Mouse (Mus musculus) hindbrain, embryonic 15.5 days (tissue): ENCODE data around the gene Calhm2. TPM values are rescaled to one million over a fixed set of nuclear protein-coding genes. Genes with fewer than 3 reads are reported as not detected.

Experiments
- polyA plus RNA-seq: library from polyadenylated mRNA; unstranded; fragments of >200 nt; fragmentation: Nextera tagmentation; extraction: Ambion mirVana; gene quantifications from 2 replicates; pipeline ENCODE4 v1.2.1, GENCODE M21; 2015

The Calhm2 gene
- polyA plus RNA-seq, 1 experiment from 2014 or later: 1.3 TPM

Other genes starting within 250 kb of the Calhm2 start
- gene Ina, start 123.6 kb downstream of the Calhm2 start, polyA plus RNA-seq: 526 and 612 TPM in 2 replicates
- gene Nt5c2, start 123.1 kb downstream of the Calhm2 start, polyA plus RNA-seq: 74.1 and 81.2 TPM in 2 replicates
- gene Pcgf6, start 87.4 kb downstream of the Calhm2 start, polyA plus RNA-seq: 29.3 and 33.4 TPM in 2 replicates
- 5.8 and 5.9 TPM in 2 replicates for gene Taf5, start 70.5 kb downstream of the Calhm2 start, polyA plus RNA-seq
- 1,548 and 1,861 TPM in 2 replicates for gene Usmg5, start 47.6 kb downstream of the Calhm2 start, polyA plus RNA-seq
- 5.1 and 5.9 TPM in 2 replicates for gene Pdcd11, start 47.5 kb downstream of the Calhm2 start, polyA plus RNA-seq
- not detected in 2 replicates for gene Calhm1, start 6.0 kb upstream of the Calhm2 start, polyA plus RNA-seq
- not detected in 2 replicates for gene Calhm3, start 19.5 kb upstream of the Calhm2 start, polyA plus RNA-seq
- 17.6 and 17.9 TPM in 2 replicates for gene Neurl1a, start 40.5 kb upstream of the Calhm2 start, polyA plus RNA-seq